Mouse (Mus musculus) induced T-regulatory cell, adult 2 months (primary cell): ENCODE results near the gene Gm13420.
"Not testable (repeated sequence)": the region's sequence is repeated elsewhere in the genome, so short reads cannot be mapped to it uniquely, and the experiment has no call there.

ENCODE experiments used
- DNase-seq: peaks from one replicate; pipeline ENCODE4 v3.0.0-alpha.2; 2012; ENCODE audit warnings: low read depth

The Gm13420 gene

GRCm38 (mm10) chr2:29737209-29737925, 14.1 kb downstream of the Gm13420 start:
- no peak for DNase-seq

- no peak for DNase-seq
Observed at GRCm38 (mm10) chr2:29735708-29736107, 15.8 kb downstream of the Gm13420 start.

GRCm38 (mm10) chr2:29733348-29733747, 18.1 kb downstream of the Gm13420 start:
- no peak for DNase-seq

GRCm38 (mm10) chr2:29732559-29732958, 18.9 kb downstream of the Gm13420 start:
- no peak for DNase-seq

GRCm38 (mm10) chr2:29731545-29731944, 19.9 kb downstream of the Gm13420 start:
- DNase-seq: peak; percentile 56

- DNase-seq: no peak
Observed at GRCm38 (mm10) chr2:29729500-29729899, 22.0 kb downstream of the Gm13420 start.

GRCm38 (mm10) chr2:29724664-29725365, 26.7 kb downstream of the Gm13420 start:
- peak; percentile 71 for DNase-seq

- no peak for DNase-seq
Observed at GRCm38 (mm10) chr2:29723132-29723531, 28.4 kb downstream of the Gm13420 start.

- no peak for DNase-seq
Observed at GRCm38 (mm10) chr2:29718581-29718980, 32.9 kb downstream of the Gm13420 start.

GRCm38 (mm10) chr2:29716691-29717090, 34.8 kb downstream of the Gm13420 start:
- no peak for DNase-seq

GRCm38 (mm10) chr2:29716143-29716542, 35.3 kb downstream of the Gm13420 start:
- DNase-seq: no peak

GRCm38 (mm10) chr2:29714127-29714526, 37.4 kb downstream of the Gm13420 start:
- DNase-seq: no peak

GRCm38 (mm10) chr2:29713501-29713900, 38.0 kb downstream of the Gm13420 start:
- no peak for DNase-seq

- DNase-seq: no peak
Observed at GRCm38 (mm10) chr2:29711877-29712276, 39.6 kb downstream of the Gm13420 start.

GRCm38 (mm10) chr2:29711038-29711437, 40.4 kb downstream of the Gm13420 start:
- no peak for DNase-seq

- DNase-seq: not testable (repeated sequence)
Observed at GRCm38 (mm10) chr2:29708209-29708608, 43.3 kb downstream of the Gm13420 start.

- peak; percentile 46 for DNase-seq
Observed at GRCm38 (mm10) chr2:29707731-29708130, 43.8 kb downstream of the Gm13420 start.

GRCm38 (mm10) chr2:29706726-29707620, 44.5 kb downstream of the Gm13420 start:
- peak; percentile 63 for DNase-seq

GRCm38 (mm10) chr2:29705493-29705892, 46.0 kb downstream of the Gm13420 start:
- no peak for DNase-seq

- no peak for DNase-seq
Observed at GRCm38 (mm10) chr2:29703104-29704081, 48.1 kb downstream of the Gm13420 start.

- no peak for DNase-seq
Observed at GRCm38 (mm10) chr2:29702189-29702588, 49.3 kb downstream of the Gm13420 start.
